Mouse (Mus musculus): ENCODE measurements around the gene Kndc1. TPM values are rescaled to one million over a fixed set of nuclear protein-coding genes. Genes with fewer than 3 reads are reported as not detected.

Kndc1 gene
- total RNA-seq, 2 experiments from 2014 or later = 0.93 to 1.2 TPM

GRCm38 (mm10) chr7:139980778-139981177 lies 86.3 kb downstream of the Kndc1 start:
- DNase-seq (ENCODE audit: low spot score in 2 of 2) = no peak

DNA sequence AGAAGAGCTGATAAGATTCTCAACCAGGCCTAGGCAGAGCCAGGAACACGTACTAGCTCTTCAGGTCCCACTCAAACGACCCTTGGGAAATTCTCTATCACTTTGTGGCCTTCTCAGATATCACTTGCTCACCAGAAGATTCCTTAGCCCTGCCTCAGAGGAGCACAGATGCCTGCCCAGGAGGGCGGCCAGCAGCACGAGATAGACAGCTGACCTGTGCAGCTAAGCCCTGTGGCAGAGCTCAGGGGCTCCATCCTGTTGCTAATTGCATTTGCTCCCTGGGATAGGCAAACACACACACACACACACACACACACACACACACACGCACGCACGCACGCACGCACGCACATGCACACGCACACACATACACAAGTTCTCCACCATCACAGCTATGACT lies 87.6 kb downstream of the Kndc1 start:
- no peak for DNase-seq (ENCODE audit: low spot score in 2 of 2)

GRCm38 (mm10) chr7:139984505-139984904 lies 90.0 kb downstream of the Kndc1 start:
- no peak for DNase-seq (ENCODE audit: low spot score in 2 of 2)

DNA sequence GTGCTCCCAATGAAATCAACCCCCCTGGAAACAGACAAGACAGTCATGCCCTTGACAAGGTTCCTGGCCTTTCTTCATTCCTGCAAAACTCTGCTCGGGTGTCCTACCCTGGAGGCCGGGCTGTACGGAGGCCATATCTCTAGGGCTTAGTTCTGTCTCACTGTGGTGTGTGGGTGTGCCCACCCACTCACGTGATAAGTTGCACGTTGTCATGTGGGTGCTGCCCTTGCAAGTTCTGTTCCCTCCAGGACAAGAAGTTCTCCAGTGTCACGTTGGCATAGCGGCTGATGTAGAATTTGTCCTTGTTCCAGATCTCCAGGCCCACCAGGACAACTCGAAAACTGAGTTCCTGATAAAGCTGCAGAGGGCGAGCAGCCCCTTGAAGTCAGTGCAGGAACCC lies 93.8 kb downstream of the Kndc1 start:
- DNase-seq (ENCODE audit: low spot score in 2 of 2) = no peak

DNA sequence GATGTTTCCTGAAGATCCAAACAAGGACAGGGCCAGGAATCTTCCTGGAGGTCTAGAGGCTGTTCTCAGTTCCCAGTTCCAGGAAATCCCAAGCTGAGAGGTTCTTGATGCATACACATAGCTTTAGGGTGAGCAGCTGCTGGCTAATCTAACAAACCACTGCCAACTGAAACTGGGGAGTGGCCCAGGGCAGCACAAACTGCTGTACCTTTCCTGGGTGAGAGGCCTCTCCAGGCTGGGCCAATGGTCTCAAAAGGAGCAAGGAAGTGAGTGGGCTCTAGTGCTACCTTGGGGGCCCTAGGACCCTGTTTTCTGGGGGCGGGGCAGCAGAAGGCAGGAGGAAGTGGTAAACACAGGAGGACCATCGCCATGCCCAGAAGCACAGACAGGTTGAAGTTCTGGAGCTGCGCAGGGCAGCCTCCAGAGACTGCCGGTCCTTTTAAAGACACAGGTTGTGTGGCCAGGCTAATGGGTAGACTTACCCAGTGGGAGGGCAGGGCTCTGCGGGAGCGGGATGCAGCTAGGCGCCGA lies 96.4 kb downstream of the Kndc1 start:
- DNase-seq (ENCODE audit: low spot score in 2 of 2) = no peak

Small RNAs within 50 kb of the gene (microRNA-seq; reads per million reads assigned to microRNA genes)
- gene Mir202 (ENCODE audit: borderline number of aligned reads in 2 of 2) (8.6 to 28.8 reads per million in 2 experiments), gene Mir7062 (ENCODE audit: borderline number of aligned reads in 2 of 2) (0.47 to 3.1 reads per million in 2 experiments), gene mmu-mir-7686 (ENCODE audit: borderline number of aligned reads in 2 of 2) (0 reads per million in 2 experiments)

Other genes starting within 250 kb of the Kndc1 start
- under 1 TPM; 0.64 to 0.93 TPM for gene Cfap46, start 210.9 kb upstream of the Kndc1 start, total RNA-seq (2021)
- 1 to 10 TPM; 2.6 to 2.8 TPM for gene Adgra1, start 60.5 kb upstream of the Kndc1 start, total RNA-seq (2021)
- gene Utf1, start 49.1 kb downstream of the Kndc1 start, total RNA-seq (2021) = not detected
- gene 6430531B16Rik, start 84.1 kb downstream of the Kndc1 start, total RNA-seq (2021) = not detected
- 1 to 10 TPM; 1.9 to 6.9 TPM for gene Adam8, start 97.9 kb downstream of the Kndc1 start, total RNA-seq (2021)
- gene Zfp511, start 141.7 kb downstream of the Kndc1 start, total RNA-seq (2021) = 10 to 100 TPM; 16.3 to 23.5 TPM
- gene Tubgcp2, start 142.0 kb downstream of the Kndc1 start, total RNA-seq (2021) = 10 to 100 TPM; 18.5 to 22.8 TPM
- gene Msx3, start 154.4 kb downstream of the Kndc1 start, total RNA-seq (2021) = not detected
- 1 to 10 TPM; 6.2 to 7.5 TPM for gene Caly, start 187.9 kb downstream of the Kndc1 start, total RNA-seq (2021)
- not detected for gene Prap1, start 198.7 kb downstream of the Kndc1 start, total RNA-seq (2021)
- 10 to 100 TPM; 55.7 to 64.0 TPM for gene Fuom, start 207.7 kb downstream of the Kndc1 start, total RNA-seq (2021)
- 10 to 100 TPM; 15.1 to 16.8 TPM for gene Paox, start 221.1 kb downstream of the Kndc1 start, total RNA-seq (2021)
- 100 to 1,000 TPM; 472 to 511 TPM for gene Echs1, start 221.8 kb downstream of the Kndc1 start, total RNA-seq (2021)
- gene Mtg1, start 242.9 kb downstream of the Kndc1 start, total RNA-seq (2021) = 10 to 100 TPM; 28.6 to 31.4 TPM

Measured in adrenal gland, adult 18-20 months (tissue).